Mouse (Mus musculus) kidney, postnatal 0 days (tissue): ENCODE data around the gene Slc6a8. TPM values are rescaled to one million over a fixed set of nuclear protein-coding genes. Genes with fewer than 3 reads are reported as not detected.

ENCODE experiments used
- ATAC-seq: fragments of 200-750 bp; cut with Nextera tagmentation; replicated peaks from 2 replicates; pipeline ENCODE4 v1.8.0; 2017; ENCODE audit warnings: low read depth, moderate number of reproducible peaks, moderate TSS enrichment, moderate library complexity; ENCODE audit not compliant: low FRiP score
- DNase-seq: peaks from one replicate; pipeline ENCODE4 v3.0.0-alpha.2; 2016; ENCODE audit warnings: low spot score
- H3K27ac ChIP-seq: fragments of 300-500 bp; sonication (generic); 2 replicates; pipeline ENCODE4 v1.5.1; 2014; ENCODE audit warnings: mild to moderate bottlenecking
- H3K27me3 ChIP-seq: fragments of 300-500 bp; sonication (generic); 2 replicates; pipeline ENCODE4 v1.6.1; 2014; ENCODE audit warnings: low read length, mixed read lengths; ENCODE audit not compliant: insufficient read depth
- H3K36me3 ChIP-seq: fragments of 300-500 bp; sonication (generic); 2 replicates; pipeline ENCODE4 v1.6.1; 2014; ENCODE audit warnings: low read length, mixed read lengths; ENCODE audit not compliant: insufficient read depth
- H3K4me1 ChIP-seq: fragments of 300-500 bp; sonication (generic); replicated peaks from 2 replicates; pipeline ENCODE4 v1.6.1; 2014; ENCODE audit warnings: antibody characterized with exemption, low read length, mixed read lengths; ENCODE audit not compliant: insufficient read depth
- H3K4me2 ChIP-seq: fragments of 300-500 bp; sonication (generic); 2 replicates; pipeline ENCODE4 v1.6.1; 2014; ENCODE audit warnings: mild to moderate bottlenecking, low read length, moderate library complexity, mixed read lengths
- H3K4me3 ChIP-seq: fragments of 300-500 bp; sonication (generic); replicated peaks from 2 replicates; pipeline ENCODE4 v1.5.1; 2014; ENCODE audit warnings: low read depth, low read length
- H3K9ac ChIP-seq: fragments of 300-500 bp; sonication (generic); 2 replicates; pipeline ENCODE4 v1.6.1; 2014; ENCODE audit warnings: low read depth, low read length
- H3K9me3 ChIP-seq: fragments of 300-500 bp; sonication (generic); replicated peaks from 2 replicates; pipeline ENCODE4 v1.6.1; 2016; ENCODE audit warnings: low read length, inconsistent platforms, mixed read lengths
- CTCF ChIP-seq: IDR thresholded peaks from 2 replicates; pipeline ENCODE4 v1.5.1; 2016; ENCODE audit warnings: antibody characterized with exemption, low read depth, mild to moderate bottlenecking, moderate library complexity
- WGBS: fragments of 180-500 bp; shearing (Covaris S2); extraction: QIAGEN DNeasy Blood & Tissue Kit; methylation state at CpG from one replicate; pipeline ENCODE4 v1.1.7; 2014; 5-methylcytosine and 5-hydroxymethylcytosine counted together
- polyA plus RNA-seq: library from polyadenylated mRNA; unstranded; fragments of >200 nt; fragmentation: Nextera tagmentation; extraction: Ambion mirVana; gene quantifications from 2 replicates; pipeline ENCODE4 v1.2.1, GENCODE M21; 2015

Slc6a8 gene
- polyA plus RNA-seq, 1 experiment from 2014 or later: 12.2 TPM

DNA sequence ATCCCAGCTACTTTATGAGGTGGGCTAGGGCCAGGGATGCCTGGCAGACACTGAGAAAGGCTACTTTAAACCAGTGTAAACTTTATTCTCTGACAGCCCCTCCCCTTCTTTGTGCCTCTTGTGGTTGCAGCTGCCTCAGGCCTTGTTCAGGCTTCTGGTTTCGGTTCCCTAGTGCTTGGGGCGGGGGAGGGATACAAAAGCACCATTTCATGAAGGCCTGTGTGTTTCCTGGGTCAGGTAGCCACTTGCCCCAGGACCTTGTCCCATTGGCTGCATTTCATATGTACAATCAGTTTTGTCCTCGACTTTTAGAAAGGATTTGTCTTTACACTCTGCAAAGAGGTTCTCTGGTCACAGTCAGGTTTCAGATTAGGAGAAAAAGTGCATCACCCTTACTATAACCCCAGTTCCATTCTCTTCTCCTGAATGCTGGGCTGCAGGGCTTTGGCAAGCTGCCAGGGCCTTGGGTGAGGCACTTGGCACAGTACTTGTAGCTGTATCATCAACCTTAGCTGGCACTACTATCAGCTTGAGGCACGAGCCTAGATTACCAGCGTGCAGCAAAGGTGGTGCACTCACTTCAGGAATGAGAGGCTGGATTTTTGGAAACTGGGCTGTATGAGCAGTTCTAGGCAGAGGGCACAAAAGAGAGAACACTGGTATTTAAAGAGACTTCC, 45.9 kb downstream of the Slc6a8 start:
- no peak for DNase-seq
- H3K4me2 ChIP-seq: peak overlapping the region; percentile 27; the same call in 1 of the 2 replicates
- ATAC-seq: no peak
- no peak overlapping the region for H3K9ac ChIP-seq
- 0 out of 2 replicates have a peak overlapping the region, but pooled peaks have one; percentile 13 for H3K27ac ChIP-seq
- no peaks in the 10 kb centered on the region for H3K36me3 ChIP-seq
- TF ChIP-seq CTCF: no peak
- no peaks in the 10 kb centered on the region for H3K27me3 ChIP-seq
- no peaks in the 10 kb centered on the region for H3K4me1 ChIP-seq
- WGBS: 48% methylated on average over 5 of the region's 5 CpGs
- H3K4me3 ChIP-seq: no peak overlapping the region
- no peaks in the 10 kb centered on the region for H3K9me3 ChIP-seq

GRCm38 (mm10) chrX:73730908-73731307, 58.0 kb downstream of the Slc6a8 start:
- 41% methylated on average over 1 of the region's 1 CpGs for WGBS
- no peak for TF ChIP-seq CTCF

More at GRCm38 (mm10) chrX:73730908-73731307, 58.0 kb downstream of the Slc6a8 start:
- no peak overlapping the region for H3K4me3 ChIP-seq
- H3K4me1 ChIP-seq: no peaks in the 10 kb centered on the region
- no peak overlapping the region for H3K27ac ChIP-seq
- no peak overlapping the region for H3K9ac ChIP-seq
- no peaks in the 10 kb centered on the region for H3K27me3 ChIP-seq
- H3K36me3 ChIP-seq: no peaks in the 10 kb centered on the region
- DNase-seq: no peak
- no peak overlapping the region for H3K4me2 ChIP-seq
- no peaks in the 10 kb centered on the region for H3K9me3 ChIP-seq
- no peak for ATAC-seq

Other genes with a start within 250 kb of the Slc6a8 start
- gene Trex2, start 237.8 kb upstream of the Slc6a8 start, polyA plus RNA-seq: 0.12 and 0.18 TPM in 2 replicates
- gene Haus7, start 214.1 kb upstream of the Slc6a8 start, polyA plus RNA-seq: 40.3 and 49.3 TPM in 2 replicates
- 90.4 and 93.4 TPM in 2 replicates for gene Bgn, start 189.5 kb upstream of the Slc6a8 start, polyA plus RNA-seq
- gene Atp2b3, start 170.1 kb upstream of the Slc6a8 start, polyA plus RNA-seq: 0.11 and 0.22 TPM in 2 replicates
- 23.5 and 25.0 TPM in 2 replicates for gene Dusp9, start 33.7 kb upstream of the Slc6a8 start, polyA plus RNA-seq
- gene Pnck, start 13.0 kb upstream of the Slc6a8 start, polyA plus RNA-seq: 15.7 and 18.7 TPM in 2 replicates
- gene Bcap31, start 43.0 kb downstream of the Slc6a8 start, polyA plus RNA-seq: 285 and 288 TPM in 2 replicates
- gene Abcd1, start 43.4 kb downstream of the Slc6a8 start, polyA plus RNA-seq: 12.3 and 14.1 TPM in 2 replicates
- 0.14 and 0.15 TPM in 2 replicates for gene Plxnb3, start 83.9 kb downstream of the Slc6a8 start, polyA plus RNA-seq
- gene Srpk3, start 101.3 kb downstream of the Slc6a8 start, polyA plus RNA-seq: 2.4 TPM in 2 replicates
- 256 and 265 TPM in 2 replicates for gene Idh3g, start 113.7 kb downstream of the Slc6a8 start, polyA plus RNA-seq
- 260 and 283 TPM in 2 replicates for gene Ssr4, start 113.9 kb downstream of the Slc6a8 start, polyA plus RNA-seq
- 0.37 and 0.48 TPM in 2 replicates for gene Pdzd4, start 151.8 kb downstream of the Slc6a8 start, polyA plus RNA-seq
- 23.3 and 23.8 TPM in 2 replicates for gene Avpr2, start 219.0 kb downstream of the Slc6a8 start, polyA plus RNA-seq
- gene L1cam, start 223.0 kb downstream of the Slc6a8 start, polyA plus RNA-seq: 6.6 and 7.2 TPM in 2 replicates
- gene Arhgap4, start 248.7 kb downstream of the Slc6a8 start, polyA plus RNA-seq: 2.8 and 3.1 TPM in 2 replicates
- 119 TPM in 2 replicates for gene Naa10, start 248.8 kb downstream of the Slc6a8 start, polyA plus RNA-seq